Mouse (Mus musculus): ENCODE measurements around the gene Hs6st1. TPM values are rescaled to one million over a fixed set of nuclear protein-coding genes. Genes with fewer than 3 reads are reported as not detected.

Hs6st1 gene
- polyA plus RNA-seq, 1 experiment from 2014 or later = 6.7 TPM

DNA sequence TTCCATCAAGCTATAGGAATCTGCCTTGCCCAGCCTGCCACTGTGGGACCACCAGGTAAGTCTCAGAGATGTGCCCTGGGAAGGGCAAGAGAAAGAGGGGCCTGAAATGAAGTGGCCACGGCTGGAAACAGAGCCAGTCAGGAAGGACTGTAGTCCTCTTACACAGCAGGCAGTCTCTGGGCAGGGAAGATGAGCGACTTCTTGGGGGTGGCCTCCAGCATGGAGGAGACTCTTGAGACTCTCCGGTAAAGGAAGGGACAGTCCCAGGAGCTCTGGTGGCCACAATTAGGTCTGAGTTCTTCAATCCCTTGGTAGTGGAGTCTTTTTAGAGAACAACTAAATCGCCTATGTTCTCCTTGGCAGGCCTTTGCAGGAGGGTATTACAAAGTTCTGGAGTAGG is 4.0 kb upstream of the Hs6st1 start:
- Histone ChIP-seq H3K27me3 (replicated peaks; ENCODE audit: control insufficient read depth, insufficient read depth, low read length) (no peaks in the 10 kb centered on the region), H3K4me1 (replicated peaks; ENCODE audit: control insufficient read depth, insufficient read depth, low read length) (peaks cover 7% of the 10 kb centered on the region; the same call in 1 of the 2 replicates), H3K9ac (ENCODE audit: low read depth, low read length) (no peak overlapping the region), H3K4me3 (ENCODE audit: low read depth, low read length) (no peak overlapping the region), H3K36me3 (ENCODE audit: control insufficient read depth, insufficient read depth) (no peaks in the 10 kb centered on the region), H3K9me3 (ENCODE audit: control insufficient read depth) (no peaks in the 10 kb centered on the region), H3K27ac (ENCODE audit: low read depth, low read length) (no peak overlapping the region), H3K4me2 (replicated peaks; ENCODE audit: low read depth) (no peak overlapping the region)
- no peak for TF ChIP-seq CTCF (IDR thresholded peaks at IDR 0.05; ENCODE audit: low read depth)
- 74% methylated on average over 4 of the region's 4 CpGs for WGBS
- ATAC-seq = no peak

DNA sequence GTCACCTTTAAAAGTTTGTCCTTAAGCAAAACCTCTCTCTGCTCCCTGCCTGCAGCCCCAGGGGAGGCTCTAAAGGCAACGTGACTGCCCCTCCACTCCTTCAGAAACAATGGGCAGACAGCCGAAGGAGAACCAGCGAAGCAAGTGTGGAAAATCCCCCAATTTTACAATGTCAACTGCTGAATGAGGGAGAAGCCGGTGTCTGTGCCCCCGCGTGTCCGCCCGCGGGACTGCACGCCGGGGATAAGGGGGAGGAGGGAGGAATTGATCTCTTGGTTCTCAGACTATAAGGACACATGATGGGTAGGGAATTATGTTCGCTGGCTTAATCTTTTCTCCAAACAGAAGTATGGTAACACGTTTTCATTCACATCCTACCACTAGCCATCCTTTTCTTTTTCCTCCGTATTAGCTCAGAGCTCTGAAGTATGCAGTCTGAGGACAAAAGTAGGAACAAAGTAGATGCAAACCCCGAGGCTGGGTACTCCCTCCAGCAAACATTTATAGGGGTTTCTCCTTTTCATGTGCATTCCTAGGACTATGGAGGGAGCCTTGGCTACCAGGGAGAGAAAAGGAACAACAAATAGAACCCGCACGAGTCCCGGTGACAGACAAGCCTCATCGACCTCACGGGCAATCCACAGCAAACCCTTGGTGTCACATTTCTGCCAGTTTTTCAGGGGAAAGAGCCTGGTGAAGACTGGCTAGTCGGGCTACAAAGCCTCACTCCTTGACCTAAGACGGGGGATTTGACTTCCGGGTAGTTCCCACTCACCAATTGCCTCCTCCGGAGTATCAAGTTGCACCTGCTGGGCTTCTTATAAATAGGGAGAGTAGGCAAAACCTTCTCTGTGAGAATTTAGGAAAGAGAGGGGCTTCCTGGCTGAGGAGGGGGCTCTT is 3.1 kb upstream of the Hs6st1 start:
- Histone ChIP-seq H3K9ac (ENCODE audit: low read depth, low read length) (no peak overlapping the region), H3K36me3 (ENCODE audit: control insufficient read depth, insufficient read depth) (no peaks in the 10 kb centered on the region), H3K4me2 (replicated peaks; ENCODE audit: low read depth) (peak overlapping the region; percentile 61), H3K4me3 (ENCODE audit: low read depth, low read length) (peak overlapping the region; percentile 10; the same call in 1 of the 2 replicates), H3K4me1 (replicated peaks; ENCODE audit: control insufficient read depth, insufficient read depth, low read length) (peaks cover 10% of the 10 kb centered on the region; the same call in 1 of the 2 replicates), H3K27ac (ENCODE audit: low read depth, low read length) (no peak overlapping the region), H3K27me3 (replicated peaks; ENCODE audit: control insufficient read depth, insufficient read depth, low read length) (no peaks in the 10 kb centered on the region), H3K9me3 (ENCODE audit: control insufficient read depth) (no peaks in the 10 kb centered on the region)
- 2% methylated on average over 24 of the region's 24 CpGs for WGBS
- ATAC-seq = no peak
- peak; percentile 95 for TF ChIP-seq CTCF (IDR thresholded peaks at IDR 0.05; ENCODE audit: low read depth)

DNA sequence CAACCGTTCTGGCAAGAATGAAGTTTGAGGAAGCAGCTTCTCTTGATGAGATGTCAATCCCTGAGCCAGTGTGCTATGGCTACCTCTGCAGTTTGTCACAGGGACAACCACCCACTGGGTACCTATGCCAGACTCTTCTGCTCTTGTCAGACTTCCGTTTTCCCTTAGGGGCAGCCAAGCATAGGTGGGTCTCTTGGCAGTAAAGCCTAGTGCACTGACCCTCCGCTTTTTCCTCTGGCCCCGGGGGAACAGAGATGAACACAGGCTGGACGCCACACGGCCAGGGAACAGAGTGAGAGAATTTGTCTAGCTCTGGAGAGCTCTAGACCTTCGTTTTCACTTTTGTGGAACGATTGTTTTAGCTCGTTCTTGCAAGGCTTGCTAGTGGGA is 2.4 kb upstream of the Hs6st1 start:
- H3K4me1 ChIP-seq (replicated peaks; ENCODE audit: control insufficient read depth, insufficient read depth, low read length) = peaks cover 14% of the 10 kb centered on the region; the same call in 1 of the 2 replicates
- TF ChIP-seq CTCF (IDR thresholded peaks at IDR 0.05; ENCODE audit: low read depth) = no peak
- 68% methylated on average over 9 of the region's 9 CpGs for WGBS
- H3K4me2 ChIP-seq (replicated peaks; ENCODE audit: low read depth) = peak overlapping the region; percentile 61; the same call in 1 of the 2 replicates
- no peaks in the 10 kb centered on the region for H3K9me3 ChIP-seq (ENCODE audit: control insufficient read depth)
- no peaks in the 10 kb centered on the region for H3K36me3 ChIP-seq (ENCODE audit: control insufficient read depth, insufficient read depth)
- peak overlapping the region; percentile 10; the same call in 1 of the 2 replicates for H3K4me3 ChIP-seq (ENCODE audit: low read depth, low read length)
- H3K27ac ChIP-seq (ENCODE audit: low read depth, low read length) = no peak overlapping the region
- H3K27me3 ChIP-seq (replicated peaks; ENCODE audit: control insufficient read depth, insufficient read depth, low read length) = no peaks in the 10 kb centered on the region
- H3K9ac ChIP-seq (ENCODE audit: low read depth, low read length) = no peak overlapping the region
- no peak for ATAC-seq

DNA sequence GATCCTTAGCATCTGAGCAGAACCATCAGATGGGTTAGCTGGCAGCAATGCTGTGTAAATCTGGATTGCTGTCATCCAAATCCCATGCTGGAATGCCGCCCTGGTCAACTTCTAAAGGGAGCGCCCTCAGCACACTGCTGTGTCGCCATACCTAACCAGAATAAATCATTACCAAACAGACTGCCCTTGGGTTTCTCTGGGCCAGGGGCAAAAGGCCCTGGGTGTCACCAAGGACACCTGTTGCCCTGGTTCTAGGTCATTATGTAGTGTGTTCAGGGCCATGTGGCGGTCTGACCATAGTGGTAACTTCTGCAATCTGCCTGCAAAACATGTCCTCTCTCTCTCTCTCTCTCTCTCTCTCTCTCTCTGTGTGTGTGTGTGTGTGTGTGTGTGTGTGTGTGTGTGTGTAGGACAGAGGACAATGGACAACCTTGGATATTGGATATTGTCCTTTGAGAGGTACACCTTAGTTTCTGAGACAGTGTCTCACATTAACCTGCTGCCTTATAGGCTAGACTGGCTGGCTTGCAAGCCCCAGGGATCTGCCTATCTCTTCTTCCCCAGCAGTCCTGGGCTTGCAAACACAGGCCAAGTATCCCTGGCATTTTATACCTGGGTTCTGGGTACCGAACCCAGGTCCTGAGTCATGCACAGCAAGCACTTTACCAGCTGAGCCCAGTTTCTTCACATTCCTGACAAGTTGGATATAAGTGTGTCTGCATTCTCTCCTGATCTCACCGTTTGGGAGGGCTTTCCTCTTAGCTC is 1.8 kb upstream of the Hs6st1 start:
- ATAC-seq = no peak
- peaks cover 17% of the 10 kb centered on the region; the same call in 1 of the 2 replicates for H3K4me1 ChIP-seq (replicated peaks; ENCODE audit: control insufficient read depth, insufficient read depth, low read length)
- no peaks in the 10 kb centered on the region for H3K9me3 ChIP-seq (ENCODE audit: control insufficient read depth)
- H3K9ac ChIP-seq (ENCODE audit: low read depth, low read length) = no peak overlapping the region
- H3K27ac ChIP-seq (ENCODE audit: low read depth, low read length) = no peak overlapping the region
- TF ChIP-seq CTCF (IDR thresholded peaks at IDR 0.05; ENCODE audit: low read depth) = no peak
- H3K4me2 ChIP-seq (replicated peaks; ENCODE audit: low read depth) = no peak overlapping the region
- 94% methylated on average over 6 of the region's 6 CpGs for WGBS
- no peak overlapping the region for H3K4me3 ChIP-seq (ENCODE audit: low read depth, low read length)
- no peaks in the 10 kb centered on the region for H3K36me3 ChIP-seq (ENCODE audit: control insufficient read depth, insufficient read depth)
- no peaks in the 10 kb centered on the region for H3K27me3 ChIP-seq (replicated peaks; ENCODE audit: control insufficient read depth, insufficient read depth, low read length)

DNA sequence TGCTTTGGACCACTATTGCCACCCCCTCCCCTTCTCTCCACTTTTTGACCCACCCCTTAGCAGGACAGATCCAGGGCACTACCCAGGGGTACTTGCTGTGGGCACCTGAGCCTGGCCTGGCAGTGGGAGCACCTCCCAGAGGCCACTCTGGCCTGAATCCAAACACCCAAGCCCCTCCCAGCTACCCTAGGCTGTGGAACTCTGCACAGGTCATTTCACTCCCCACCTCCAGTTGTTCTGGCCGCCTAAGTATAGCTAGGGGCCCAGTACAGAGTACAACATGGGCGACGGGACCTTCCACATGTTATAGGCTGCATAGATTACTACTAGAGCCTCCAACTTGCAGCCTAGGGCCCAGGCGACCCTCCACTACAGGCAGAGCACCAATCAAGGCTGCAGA is 999 bp upstream of the Hs6st1 start:
- no peaks in the 10 kb centered on the region for H3K9me3 ChIP-seq (ENCODE audit: control insufficient read depth)
- TF ChIP-seq CTCF (IDR thresholded peaks at IDR 0.05; ENCODE audit: low read depth) = no peak
- H3K9ac ChIP-seq (ENCODE audit: low read depth, low read length) = no peak overlapping the region
- H3K27ac ChIP-seq (ENCODE audit: low read depth, low read length) = no peak overlapping the region
- no peaks in the 10 kb centered on the region for H3K36me3 ChIP-seq (ENCODE audit: control insufficient read depth, insufficient read depth)
- H3K4me3 ChIP-seq (ENCODE audit: low read depth, low read length) = no peak overlapping the region
- peaks cover 21% of the 10 kb centered on the region; the same call in 1 of the 2 replicates for H3K4me1 ChIP-seq (replicated peaks; ENCODE audit: control insufficient read depth, insufficient read depth, low read length)
- no peak for ATAC-seq
- WGBS = 50% methylated on average over 4 of the region's 4 CpGs
- H3K27me3 ChIP-seq (replicated peaks; ENCODE audit: control insufficient read depth, insufficient read depth, low read length) = no peaks in the 10 kb centered on the region
- H3K4me2 ChIP-seq (replicated peaks; ENCODE audit: low read depth) = no peak overlapping the region

DNA sequence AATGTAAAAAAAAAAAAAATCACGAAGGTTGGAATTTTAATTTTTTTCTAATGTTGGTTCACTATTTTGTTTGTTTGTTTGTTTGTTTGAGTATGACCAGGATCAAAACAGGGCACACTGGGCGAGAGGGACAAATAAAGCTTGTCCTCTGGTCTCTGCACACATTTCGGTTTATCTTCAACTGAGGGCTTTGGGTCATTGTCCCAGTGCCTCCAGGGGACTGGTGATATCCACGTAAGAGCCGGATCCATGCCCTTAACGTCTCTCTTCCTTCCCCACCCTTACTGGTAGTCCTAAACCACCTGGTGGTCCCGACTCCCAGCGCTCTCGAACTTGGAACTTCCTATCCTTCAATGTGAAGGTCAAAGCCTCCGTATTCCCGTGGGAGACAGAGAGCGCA is 589 bp upstream of the Hs6st1 start:
- no peak for ATAC-seq
- no peak for TF ChIP-seq CTCF (IDR thresholded peaks at IDR 0.05; ENCODE audit: low read depth)
- Histone ChIP-seq H3K9ac (ENCODE audit: low read depth, low read length) (no peak overlapping the region), H3K4me2 (replicated peaks; ENCODE audit: low read depth) (peak overlapping the region; percentile 93), H3K36me3 (ENCODE audit: control insufficient read depth, insufficient read depth) (no peaks in the 10 kb centered on the region), H3K27me3 (replicated peaks; ENCODE audit: control insufficient read depth, insufficient read depth, low read length) (no peaks in the 10 kb centered on the region), H3K9me3 (ENCODE audit: control insufficient read depth) (no peaks in the 10 kb centered on the region), H3K27ac (ENCODE audit: low read depth, low read length) (0 out of 2 replicates have a peak overlapping the region, but pooled peaks have one; percentile 82), H3K4me3 (ENCODE audit: low read depth, low read length) (peak overlapping the region; percentile 69), H3K4me1 (replicated peaks; ENCODE audit: control insufficient read depth, insufficient read depth, low read length) (peaks cover 25% of the 10 kb centered on the region; the same call in 1 of the 2 replicates)
- WGBS = 28% methylated on average over 12 of the region's 12 CpGs
